Mouse (Mus musculus): ENCODE measurements around the gene Cpt1a.

The Cpt1a gene

GRCm38 (mm10) chr19:3322261-3322969 lies at the start of gene Cpt1a:
Gene Cpt1a, plus strand, starts transcription at chr19:3322334.
- peak in 1 of 2 experiments; percentile 57 for DNase-seq (ENCODE audit: low spot score in 2 of 2)

- no peak for DNase-seq (ENCODE audit: low spot score in 2 of 2)
Measured at GRCm38 (mm10) chr19:3273331-3273730, 48.8 kb upstream of the Cpt1a start.

GRCm38 (mm10) chr19:3275744-3276365 lies 46.3 kb upstream of the Cpt1a start:
- peak in 1 of 2 experiments; percentile 57 for DNase-seq (ENCODE audit: low spot score in 2 of 2)

GRCm38 (mm10) chr19:3281886-3282285 lies 40.2 kb upstream of the Cpt1a start:
- DNase-seq (ENCODE audit: low spot score in 2 of 2), result no peak

- DNase-seq (ENCODE audit: low spot score in 2 of 2), result peak; percentile 88 to 90
Measured at GRCm38 (mm10) chr19:3282572-3283467, 39.3 kb upstream of the Cpt1a start, which contains the start of the genes Mrpl21 and Ighmbp2. Gene Mrpl21, plus strand, starts transcription at chr19:3282901. Gene Ighmbp2, minus strand, starts transcription at chr19:3283017.

GRCm38 (mm10) chr19:3289006-3289405 lies 33.1 kb upstream of the Cpt1a start:
- no peak for DNase-seq (ENCODE audit: low spot score in 2 of 2)

- peak in 1 of 2 experiments; percentile 55 for DNase-seq (ENCODE audit: low spot score in 2 of 2)
Measured at GRCm38 (mm10) chr19:3292028-3292427, 30.1 kb upstream of the Cpt1a start.

GRCm38 (mm10) chr19:3292993-3293392 lies 29.1 kb upstream of the Cpt1a start:
- no peak for DNase-seq (ENCODE audit: low spot score in 2 of 2)

GRCm38 (mm10) chr19:3295245-3295644 lies 26.9 kb upstream of the Cpt1a start:
- no peak for DNase-seq (ENCODE audit: low spot score in 2 of 2)

- DNase-seq (ENCODE audit: low spot score in 2 of 2), result no peak
Measured at GRCm38 (mm10) chr19:3297034-3297433, 25.1 kb upstream of the Cpt1a start.

- DNase-seq (ENCODE audit: low spot score in 2 of 2), result no peak
Measured at GRCm38 (mm10) chr19:3297775-3298174, 24.4 kb upstream of the Cpt1a start.

- DNase-seq (ENCODE audit: low spot score in 2 of 2), result no peak
Measured at GRCm38 (mm10) chr19:3304017-3304416, 18.1 kb upstream of the Cpt1a start.

GRCm38 (mm10) chr19:3307175-3307949 lies 14.8 kb upstream of the Cpt1a start:
- no peak for DNase-seq (ENCODE audit: low spot score in 2 of 2)

GRCm38 (mm10) chr19:3319341-3319740 lies 2.8 kb upstream of the Cpt1a start:
- DNase-seq (ENCODE audit: low spot score in 2 of 2), result no peak

- DNase-seq (ENCODE audit: low spot score in 2 of 2), result no peak
Measured at GRCm38 (mm10) chr19:3320086-3320485, 2.0 kb upstream of the Cpt1a start.

GRCm38 (mm10) chr19:3320801-3321200 lies 1.3 kb upstream of the Cpt1a start:
- no peak for DNase-seq (ENCODE audit: low spot score in 2 of 2)

- peak; percentile 69 to 75 for DNase-seq (ENCODE audit: low spot score in 2 of 2)
Measured at GRCm38 (mm10) chr19:3321617-3322016, 517 bp upstream of the Cpt1a start.

GRCm38 (mm10) chr19:3323201-3323621 lies 1.1 kb downstream of the Cpt1a start:
- peak; percentile 84 to 88 for DNase-seq (ENCODE audit: low spot score in 2 of 2)

- peak in 1 of 2 experiments; percentile 67 for DNase-seq (ENCODE audit: low spot score in 2 of 2)
Measured at GRCm38 (mm10) chr19:3323753-3324270, 1.7 kb downstream of the Cpt1a start.

GRCm38 (mm10) chr19:3324271-3324811 lies 2.2 kb downstream of the Cpt1a start:
- DNase-seq (ENCODE audit: low spot score in 2 of 2), result no peak

Data from urinary bladder, postnatal 4 days (tissue).